Mouse (Mus musculus) layer of hippocampus, postnatal 14 days (tissue): Measurements from ENCODE around the gene Cotl1. TPM values are rescaled to one million over a fixed set of nuclear protein-coding genes. Genes with fewer than 3 reads are reported as not detected.
A peak's percentile ranks its signal among the peaks of the same experiment; 100 is the strongest.

Experiments used
- DNase-seq, 2 experiments: peaks; one replicate each; pipeline ENCODE4 v3.0.0; 2021 to 2022; ENCODE audit warnings: low spot score in 2 of 2, mixed read lengths in 1 of 2
- total RNA-seq, 2 experiments: library from RNA; stranded (reverse); gene quantifications; 2 replicates each; pipeline ENCODE4 v1.2.3; 2021

Cotl1 gene
- total RNA-seq, 2 experiments from 2014 or later = 103 to 114 TPM

DNA sequence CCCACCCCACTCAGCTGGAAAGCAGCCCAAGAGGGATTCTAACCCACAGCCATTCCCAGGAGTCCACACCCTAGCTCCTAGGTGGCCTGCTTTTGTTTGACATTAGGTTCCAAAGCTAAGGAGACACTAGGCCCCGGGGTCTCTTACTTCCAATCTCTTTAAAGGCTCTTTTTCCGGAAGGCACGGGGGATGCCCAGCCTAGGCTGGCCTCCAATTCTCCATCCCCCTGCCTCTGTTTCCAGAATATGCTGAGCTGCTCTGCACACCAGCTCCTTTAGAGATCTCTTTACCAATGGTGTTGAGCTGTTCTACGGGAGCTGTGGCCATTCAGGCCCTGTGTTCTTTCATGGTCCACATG, 1.4 kb downstream of the Cotl1 start:
- no peak for DNase-seq

DNA sequence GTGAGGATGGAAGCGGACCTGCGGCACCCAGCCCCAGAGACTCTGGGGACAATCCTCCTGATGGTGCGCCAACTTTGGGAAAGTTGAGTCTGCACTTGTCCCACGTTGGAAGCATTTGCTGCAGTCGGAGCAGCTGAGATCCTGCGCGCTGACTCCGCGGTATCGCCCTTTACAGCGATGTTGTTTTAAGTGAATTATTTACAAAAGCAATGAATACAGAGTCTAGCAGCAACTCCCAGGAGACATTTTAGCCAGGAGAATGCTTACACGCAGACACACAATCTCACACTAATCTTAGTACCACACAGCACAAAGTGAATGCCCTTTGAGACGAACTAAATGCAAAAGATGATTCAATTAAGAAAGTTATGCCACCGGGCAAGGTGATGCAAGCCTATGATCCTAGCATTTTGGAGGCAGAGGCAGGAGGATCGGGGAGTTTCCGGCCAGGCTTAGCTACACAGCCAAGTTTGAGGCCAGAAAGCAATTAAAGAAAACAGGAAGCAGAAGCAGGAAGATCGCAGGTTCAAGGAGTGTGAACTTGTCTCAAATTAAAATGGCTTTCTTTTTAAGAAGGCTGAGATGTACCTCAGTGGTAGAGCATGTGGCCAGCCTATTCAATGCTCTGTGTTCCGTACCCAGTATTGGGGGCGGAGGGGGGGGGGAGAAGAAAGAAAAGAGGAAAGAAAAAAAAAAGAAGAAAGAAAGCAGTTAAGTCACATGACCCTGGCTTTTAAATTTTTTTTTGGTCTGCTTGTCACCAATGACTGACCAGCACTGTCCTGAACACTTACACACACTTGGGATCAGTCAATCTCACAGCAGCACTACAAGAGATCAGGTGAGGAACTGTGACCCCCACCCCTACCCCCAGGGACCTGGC, 2.0 kb downstream of the Cotl1 start:
- DNase-seq = no peak

DNA sequence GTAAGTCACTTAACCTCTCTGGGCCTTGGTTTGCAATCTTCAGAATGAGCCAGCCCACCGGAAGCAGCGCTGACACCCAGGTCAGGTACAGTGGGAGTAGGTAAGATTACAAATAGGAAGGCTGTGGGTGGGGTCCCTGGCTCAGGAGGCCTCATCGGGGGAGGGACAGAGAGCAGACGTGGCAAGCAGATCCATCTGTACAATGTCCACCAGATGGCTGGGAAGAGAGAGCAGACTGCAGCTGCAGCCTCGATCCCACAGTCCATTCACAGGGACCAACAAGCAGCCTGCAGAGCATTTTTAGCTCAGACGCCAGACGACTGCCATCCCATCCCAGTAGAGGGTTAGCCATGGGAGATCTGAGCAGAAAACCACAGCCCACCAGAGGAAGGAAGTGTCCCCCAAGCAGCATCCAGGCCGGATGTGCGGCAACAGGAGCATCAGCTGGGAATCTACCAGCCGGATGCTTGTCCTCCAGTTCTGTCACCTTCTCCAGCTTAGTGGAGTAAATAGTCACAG, 2.7 kb downstream of the Cotl1 start:
- DNase-seq = no peak

DNA sequence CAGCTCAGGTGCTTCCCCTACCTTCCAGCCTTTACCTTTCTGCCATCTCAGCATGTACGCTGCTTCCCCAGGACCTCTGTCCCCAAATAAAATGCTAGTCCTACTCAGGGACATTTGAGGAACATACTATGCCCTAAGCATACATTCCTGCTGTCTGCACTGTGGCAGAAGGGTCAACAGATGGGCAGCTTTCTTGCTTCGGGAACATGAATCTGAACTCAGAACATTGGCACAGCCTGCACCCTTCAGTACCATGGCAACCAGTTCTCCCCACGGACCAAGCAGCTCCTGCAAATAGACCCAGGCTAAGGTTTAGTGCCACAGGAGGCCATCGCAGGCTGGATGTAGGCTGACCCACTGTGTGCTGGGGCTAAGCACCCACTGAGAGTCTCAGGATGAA, 3.5 kb downstream of the Cotl1 start:
- no peak for DNase-seq

DNA sequence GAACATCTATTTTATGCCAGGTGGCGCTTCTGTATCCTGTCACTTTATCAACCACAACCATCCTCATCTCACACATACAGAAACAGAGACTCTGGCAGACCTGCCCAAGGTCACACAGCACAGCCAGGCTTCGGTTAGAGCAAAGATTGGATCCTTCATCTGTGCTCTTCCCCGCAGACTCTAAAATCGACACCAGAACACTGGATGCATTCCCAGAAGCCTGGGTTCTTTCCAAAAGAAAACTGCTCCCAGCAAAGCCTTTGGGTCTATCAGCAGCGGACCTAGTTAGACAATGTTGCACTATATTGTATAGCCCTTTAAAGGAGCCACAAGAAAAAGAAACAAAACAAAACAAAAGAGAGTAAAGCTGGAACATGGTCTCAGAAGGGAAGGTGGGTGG, 5.1 kb downstream of the Cotl1 start:
- DNase-seq = peak in 1 of 2 experiments; percentile 68

DNA sequence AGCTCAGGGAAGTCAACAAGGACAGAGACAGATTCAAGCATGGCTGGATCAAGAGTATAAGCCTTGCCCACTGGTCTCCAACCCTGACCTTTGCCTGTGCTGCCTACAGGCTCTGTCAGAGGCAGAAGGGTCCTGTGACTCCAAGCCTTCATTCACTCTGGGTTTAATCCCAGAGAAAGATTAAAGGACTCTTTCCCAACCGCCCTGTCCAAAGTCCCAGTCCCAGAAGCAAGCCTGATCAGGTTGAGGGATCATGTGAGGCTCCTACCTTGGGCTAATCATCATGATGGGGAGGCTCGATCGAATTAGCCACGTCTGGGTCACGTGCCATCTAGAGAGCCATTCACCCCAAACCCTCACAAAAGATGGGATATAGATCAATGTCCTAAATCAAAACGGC, 5.7 kb downstream of the Cotl1 start:
- no peak for DNase-seq

DNA sequence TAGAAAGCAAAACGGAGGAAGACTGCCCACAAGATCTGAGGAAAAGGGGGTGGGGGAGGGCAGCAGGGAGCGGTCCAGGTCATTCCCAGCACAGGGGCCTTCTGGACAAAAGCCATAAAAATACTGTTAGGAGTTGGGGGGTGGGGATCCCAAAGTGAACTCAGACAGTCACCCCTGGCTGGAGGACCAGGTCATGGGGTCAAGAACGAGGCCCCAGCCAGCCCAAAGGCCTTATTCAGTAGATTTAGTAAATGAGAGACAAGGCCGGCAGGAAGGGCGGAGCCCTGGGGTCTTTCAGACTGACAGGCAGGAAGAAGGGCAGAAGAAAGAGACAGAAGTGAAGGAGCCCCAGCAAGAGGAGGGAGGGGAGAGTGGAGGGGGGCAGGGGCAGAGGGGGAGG, 7.4 kb downstream of the Cotl1 start:
- no peak for DNase-seq

DNA sequence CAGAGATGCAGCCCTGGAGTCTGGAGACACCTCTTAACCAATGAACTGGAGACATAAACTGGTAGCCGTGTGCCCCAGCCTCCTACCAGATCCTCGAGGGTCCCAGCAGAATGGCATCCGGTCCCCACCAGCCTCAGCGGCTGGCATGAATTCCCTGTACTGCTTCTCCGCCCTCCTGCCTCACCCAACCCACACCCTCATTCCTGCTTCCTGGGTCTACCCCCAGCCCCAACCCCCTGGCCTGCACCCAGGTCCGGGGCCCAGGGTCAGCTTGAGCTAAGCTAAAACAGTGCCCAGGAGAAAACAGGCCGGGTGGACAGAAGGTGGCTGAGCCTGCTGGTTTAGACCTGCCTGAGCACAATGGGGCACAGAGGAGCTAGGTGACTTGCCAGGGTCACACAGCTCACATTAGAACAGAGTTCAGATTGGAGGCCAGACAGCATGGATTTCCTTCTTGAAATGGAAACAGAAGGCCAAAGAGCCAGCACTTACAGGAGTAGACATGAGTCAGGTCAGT, 8.2 kb downstream of the Cotl1 start:
- no peak for DNase-seq

DNA sequence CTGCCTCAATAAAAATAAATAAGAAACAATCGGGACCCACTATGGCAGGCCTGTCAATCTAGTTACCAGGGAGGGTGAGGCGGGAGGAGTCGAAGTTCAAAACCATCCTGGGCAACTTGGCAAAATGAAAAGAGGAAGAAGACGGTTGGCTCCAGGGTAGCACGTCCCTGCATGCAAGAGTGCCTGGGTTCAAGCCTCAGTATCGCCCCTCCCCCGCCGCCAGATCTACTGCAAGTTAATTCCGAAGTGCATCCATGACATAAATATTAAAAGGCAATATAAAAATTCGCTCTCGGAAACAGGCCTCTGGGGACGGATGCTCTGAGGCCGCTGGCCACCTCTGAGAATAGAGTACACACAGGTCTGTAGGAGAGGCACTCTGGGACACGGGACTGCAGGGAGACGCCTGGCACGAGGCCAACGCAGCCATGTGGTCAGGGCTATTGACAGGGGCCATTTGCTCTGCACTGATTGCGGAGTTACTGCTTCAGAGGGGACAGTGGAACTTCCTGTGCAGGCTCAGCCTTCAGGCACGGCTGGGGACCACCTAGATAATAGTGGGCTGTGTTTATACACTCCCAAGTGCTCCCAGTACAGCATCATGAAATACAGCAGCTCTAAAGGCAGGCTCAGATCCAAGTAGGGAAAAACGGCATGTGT, 8.9 kb downstream of the Cotl1 start:
- no peak for DNase-seq

DNA sequence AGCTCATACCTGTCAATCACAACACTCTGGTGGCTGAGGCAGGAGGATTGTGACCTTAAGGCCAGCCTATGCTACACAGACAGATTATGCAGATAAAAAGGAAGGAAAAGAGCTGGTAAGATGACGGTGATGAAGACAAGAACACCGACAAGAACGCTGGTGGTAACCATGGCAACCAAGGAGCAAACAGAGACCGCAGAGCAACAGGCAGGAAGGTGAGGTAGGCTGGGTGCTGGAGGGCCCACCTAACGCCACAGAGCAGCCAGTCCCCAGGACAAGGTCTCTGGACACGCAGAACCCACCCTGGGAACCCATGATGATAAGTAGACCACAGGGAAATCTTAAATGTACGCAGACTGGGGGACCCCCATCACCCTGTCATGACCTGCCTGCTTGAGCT, 9.8 kb downstream of the Cotl1 start:
- no peak for DNase-seq

DNA sequence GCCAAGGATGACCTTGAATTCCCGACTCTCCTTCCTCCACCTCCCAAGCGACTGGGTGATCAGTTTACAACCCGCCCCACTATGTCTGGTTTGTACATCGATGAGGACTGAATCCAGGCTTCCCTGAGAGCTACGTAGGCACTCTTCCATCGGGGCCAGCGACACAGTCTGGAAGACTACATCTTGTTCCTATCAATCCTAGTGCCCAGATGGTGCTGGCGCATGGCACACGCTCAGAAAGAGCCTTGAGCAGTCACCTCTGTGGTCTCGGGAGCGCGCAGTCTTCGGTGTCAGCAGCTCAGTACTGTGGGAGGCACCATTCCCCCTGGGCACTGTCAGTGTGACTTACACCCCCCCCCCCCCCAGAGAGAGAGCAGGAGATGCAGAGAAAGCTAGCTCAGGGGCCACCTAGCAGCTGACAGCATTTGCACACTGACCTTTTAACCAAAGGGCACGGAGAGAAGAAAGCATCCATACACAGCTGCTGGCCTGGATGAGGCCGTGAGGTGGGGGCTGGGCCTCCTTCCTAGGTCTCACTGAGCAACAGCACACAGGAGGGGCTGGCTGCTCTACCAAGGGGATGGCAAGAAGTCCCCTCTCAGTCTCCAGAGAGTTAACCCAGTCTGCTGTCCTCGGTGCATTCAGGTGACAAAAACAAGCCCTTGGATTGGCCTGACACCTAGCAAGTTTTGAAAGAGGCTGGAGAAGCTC, 10.3 kb downstream of the Cotl1 start:
- no peak for DNase-seq

DNA sequence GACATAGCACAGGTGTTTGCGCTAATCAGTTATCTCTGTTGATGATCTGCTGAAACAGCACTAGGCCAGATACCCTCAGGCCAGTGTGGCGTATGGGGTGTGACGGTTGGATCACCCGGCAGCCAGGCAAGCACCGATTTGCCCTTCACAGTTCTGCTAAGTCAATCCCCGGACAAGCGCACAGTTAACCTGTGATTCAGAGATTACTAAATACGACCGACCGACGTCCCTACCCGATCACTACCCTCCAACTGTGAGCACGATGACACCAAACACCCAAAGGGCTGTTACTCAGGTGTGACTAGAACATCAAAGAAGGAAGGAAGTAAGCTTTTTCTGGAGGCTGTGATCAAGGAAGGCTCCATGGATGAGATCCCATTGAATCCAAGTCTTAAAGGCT, 10.9 kb downstream of the Cotl1 start:
- no peak for DNase-seq

DNA sequence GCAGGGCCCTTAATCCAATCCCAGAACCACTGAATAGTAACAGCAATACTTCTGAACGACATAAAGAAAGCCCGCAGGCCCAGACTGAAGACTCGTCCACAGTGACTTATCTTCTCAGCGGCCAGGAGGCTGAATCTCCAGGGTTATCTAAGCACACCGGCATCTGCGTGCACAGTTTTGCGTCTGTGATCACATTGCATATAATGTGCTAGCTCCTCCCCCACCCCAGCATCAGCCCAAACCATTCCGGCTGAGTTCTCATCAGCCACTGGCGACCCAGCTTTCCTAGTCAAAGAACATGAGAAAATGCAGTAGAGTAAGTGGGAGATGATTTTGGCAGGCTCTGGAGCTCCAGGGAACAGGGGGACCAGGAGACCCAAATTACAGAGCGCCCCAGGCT, 11.3 kb downstream of the Cotl1 start:
- DNase-seq = no peak

DNA sequence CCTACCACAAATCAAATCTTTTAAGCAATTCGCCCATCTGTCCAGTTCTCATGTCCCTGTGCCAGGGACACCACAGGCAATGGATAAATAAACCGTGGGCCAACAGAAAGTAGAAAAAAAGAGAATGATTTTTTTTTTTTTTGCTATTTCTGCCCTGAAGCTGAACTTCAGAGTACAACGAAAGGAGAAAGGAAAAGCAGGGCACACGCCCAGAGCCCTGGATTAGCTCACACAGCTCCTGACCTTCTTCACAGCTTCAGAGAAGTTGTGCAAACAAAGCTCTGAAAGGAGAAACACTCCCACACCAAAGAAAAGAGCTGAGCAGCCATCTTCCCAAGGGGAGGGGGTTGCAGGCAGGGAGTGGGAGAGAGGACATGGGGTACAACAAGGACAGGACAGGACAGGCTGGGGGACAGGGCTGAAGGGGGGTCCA, 12.6 kb downstream of the Cotl1 start:
- no peak for DNase-seq

DNA sequence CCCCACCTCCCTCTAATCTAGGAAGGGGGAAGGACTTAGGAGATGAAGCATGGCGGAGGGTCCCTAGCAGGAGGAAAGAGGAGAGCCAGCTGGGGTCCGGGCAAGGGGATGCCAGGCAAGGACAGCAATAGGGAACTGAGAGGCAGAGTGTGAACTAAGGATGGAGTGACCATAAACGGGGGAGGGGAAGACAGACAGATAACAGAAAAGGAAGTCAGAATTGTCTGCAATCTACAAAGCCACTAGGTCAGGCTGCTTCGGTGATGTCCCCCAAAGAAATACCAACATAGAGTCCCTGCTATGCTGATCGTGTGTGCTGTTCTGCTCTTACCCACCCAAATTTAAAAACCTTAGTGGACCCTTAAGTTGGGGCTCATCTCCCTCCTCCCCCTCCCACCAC, 13.4 kb downstream of the Cotl1 start:
- no peak for DNase-seq

DNA sequence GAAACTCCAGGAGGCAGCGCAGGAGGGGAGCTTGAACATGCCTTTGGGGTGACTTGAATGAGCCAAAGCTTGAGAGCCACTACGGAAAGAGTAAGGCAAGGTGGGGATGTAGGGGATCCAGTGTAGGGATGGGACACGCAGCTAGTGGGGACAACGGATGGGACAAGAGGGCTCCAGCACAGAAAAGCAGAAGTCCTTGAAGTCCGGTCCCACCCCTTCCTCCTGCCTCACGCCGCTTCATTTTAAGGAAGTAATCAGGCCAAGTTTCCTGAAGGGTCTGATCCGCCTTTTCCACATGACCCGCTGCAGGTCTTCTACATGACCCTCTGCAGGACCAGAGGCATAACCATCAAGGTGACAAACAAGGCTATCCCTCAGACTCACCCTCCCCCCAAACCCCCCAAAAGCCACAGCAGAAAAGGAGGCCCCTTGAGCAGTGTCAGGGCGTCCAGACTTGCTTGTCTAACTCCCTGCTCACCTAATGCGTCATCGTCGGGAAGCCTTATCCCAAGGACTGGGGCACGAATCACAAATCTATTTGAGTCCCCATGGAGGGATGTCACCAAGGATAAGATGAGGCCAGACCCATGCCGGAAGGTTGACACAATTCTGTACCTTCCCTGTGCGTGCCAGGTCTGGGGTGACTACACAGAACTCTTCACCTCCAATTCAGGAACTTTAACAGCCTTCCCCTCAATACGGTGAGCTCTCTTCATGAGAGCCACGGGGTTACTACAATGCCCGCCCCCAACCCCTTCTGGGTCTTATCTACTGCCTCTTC, 14.2 kb downstream of the Cotl1 start:
- no peak for DNase-seq

DNA sequence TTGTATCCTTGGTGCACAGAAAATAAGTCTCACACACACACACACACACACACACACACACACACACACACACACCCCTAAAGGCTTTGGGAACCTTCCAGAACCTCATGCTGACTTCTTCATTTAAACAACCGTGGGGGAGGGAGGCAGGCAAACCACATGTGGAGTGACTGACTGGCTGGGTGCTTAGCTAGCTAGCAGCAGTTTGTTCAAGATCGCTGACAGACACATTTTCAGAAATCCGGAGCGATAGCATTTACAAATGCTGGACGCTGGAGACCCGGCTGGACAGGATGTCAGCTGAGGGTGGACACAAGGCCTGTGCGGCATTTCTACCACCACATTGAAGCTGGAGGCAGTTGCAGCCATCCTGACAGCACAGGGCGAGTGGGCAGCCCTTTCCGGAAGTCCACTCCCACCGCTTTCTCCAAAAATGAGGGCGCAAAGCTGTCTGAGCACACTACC, 15.5 kb downstream of the Cotl1 start:
- no peak for DNase-seq

DNA sequence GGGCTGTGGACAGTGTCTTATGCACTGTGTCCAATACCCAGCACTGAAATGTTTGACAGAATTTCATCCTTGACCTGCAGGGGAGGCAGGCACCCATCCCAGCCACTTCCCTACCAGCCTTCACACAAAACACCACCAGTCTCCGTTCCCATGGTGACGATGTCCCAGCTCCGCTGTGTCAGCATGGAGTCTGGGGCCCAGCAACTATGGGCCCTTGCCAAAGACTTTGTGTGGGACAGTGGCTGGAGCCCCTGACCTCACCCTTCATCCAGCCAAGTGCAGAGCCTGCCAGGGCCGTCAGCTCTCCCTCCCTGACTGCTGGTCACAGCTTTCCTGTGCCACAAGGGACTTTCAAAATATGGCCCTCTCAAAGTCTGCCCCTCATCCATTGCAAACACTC, 16.2 kb downstream of the Cotl1 start:
- DNase-seq = peak in 1 of 2 experiments; percentile 75

DNA sequence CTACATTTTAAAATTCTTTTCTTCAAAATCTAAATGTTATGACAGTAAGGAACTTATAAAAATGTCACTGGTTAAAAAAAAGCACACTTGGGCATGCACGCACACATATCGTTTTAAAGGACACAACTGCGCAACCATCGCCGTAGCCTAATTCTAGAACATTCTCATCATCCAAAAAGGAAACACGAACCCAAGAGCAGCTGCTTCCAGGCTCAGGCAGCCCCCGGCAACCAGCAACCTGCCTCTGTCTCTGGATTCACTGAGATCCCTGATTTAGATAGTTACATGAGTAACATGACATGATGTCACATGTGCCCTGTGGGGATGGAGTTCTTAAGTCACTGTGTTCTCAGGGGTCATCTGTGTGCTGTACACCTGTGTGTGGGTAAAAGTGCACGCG, 17.1 kb downstream of the Cotl1 start:
- no peak for DNase-seq

DNA sequence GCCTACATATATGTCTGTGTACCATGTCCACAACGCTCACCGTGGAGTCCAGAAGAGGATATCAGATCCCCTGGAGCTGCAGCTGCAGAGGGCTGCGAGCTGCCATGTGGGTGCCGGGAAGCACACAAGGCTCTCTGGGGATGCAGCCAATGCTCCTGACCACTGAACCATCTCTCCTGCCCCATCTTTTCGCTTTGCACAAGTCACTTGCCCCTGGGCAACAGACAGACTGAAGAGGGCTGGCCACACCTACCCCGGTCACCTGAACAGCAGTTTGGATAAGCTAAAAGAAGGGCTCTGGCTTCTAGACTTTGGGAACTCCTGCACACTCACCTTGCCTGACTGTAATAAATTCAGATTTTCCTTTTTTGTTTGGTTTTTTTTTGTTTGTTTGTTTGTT, 18.7 kb downstream of the Cotl1 start:
- DNase-seq = no peak

DNA sequence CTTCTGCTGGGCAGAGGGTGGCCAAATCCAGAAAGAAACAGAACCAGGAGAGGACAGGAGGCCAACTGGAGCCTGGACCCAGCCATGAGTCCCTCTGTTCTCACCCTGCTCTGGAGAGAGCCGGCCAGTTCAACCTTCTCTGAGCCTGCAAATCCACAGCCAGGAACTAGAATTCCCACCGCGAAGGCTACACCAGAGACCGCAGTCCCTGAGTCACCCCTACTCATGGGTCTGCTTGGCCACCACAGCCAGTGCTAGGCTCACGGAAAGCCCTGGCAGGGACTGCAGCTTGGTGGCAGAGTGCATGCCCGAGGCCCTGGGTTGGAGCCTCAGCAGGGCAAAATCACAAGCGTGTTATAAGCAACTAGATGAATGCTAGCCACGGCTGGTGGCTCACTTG, 20.4 kb downstream of the Cotl1 start:
- DNase-seq = no peak
